ENCODE assay signal across 11 mouse cellular contexts in genomic region chr8:84585311-84585710, GRCm38 (mm10).
DNase-seq lines count a peak whose midpoint lies in the region; ATAC-seq and TF ChIP-seq lines count a peak whose summit lies in the region.
"Had no signal": no experiment of that assay in that cellular context is flagged by ENCODE, and none has a peak within 500 bp of the region (broad histone marks: within the 10 kb centered on the region; RNA-seq: fewer than 3 reads in every experiment).

No protein-coding gene starts in this region.

- H3K4me2 ChIP-seq in forebrain, postnatal 0 days (ENCODE audit: low read depth), result no peak overlapping the region
- no peak overlapping the region for H3K4me2 ChIP-seq in forebrain, embryonic 15.5 days (replicated peaks)

- H3K27ac ChIP-seq in forebrain, postnatal 0 days (ENCODE audit: low read depth, low read length), result no peak overlapping the region
- H3K27ac ChIP-seq in forebrain, embryonic 15.5 days (replicated peaks), result no peak overlapping the region
- H3K27ac ChIP-seq: midbrain, embryonic 10.5 days had no signal

- no peaks in the 10 kb centered on the region for H3K4me1 ChIP-seq in forebrain, postnatal 0 days (ENCODE audit: insufficient read depth)
- no peaks in the 10 kb centered on the region for H3K4me1 ChIP-seq in forebrain, embryonic 15.5 days
- H3K4me1 ChIP-seq in lung, adult 2 months (ENCODE audit: control insufficient read depth, insufficient read depth, low read length), result no peaks in the 10 kb centered on the region
- H3K4me1 ChIP-seq: midbrain, embryonic 10.5 days had no signal

- no peak for ATAC-seq in forebrain, postnatal 0 days
- no peak for ATAC-seq in forebrain, embryonic 15.5 days (replicated peaks)
- no peak for ATAC-seq in megakaryocyte-erythroid progenitor cell, adult 5-6 weeks (replicated peaks; ENCODE audit: low FRiP score, low TSS enrichment, poor library complexity, severe bottlenecking)
- ATAC-seq: intestine, embryonic 16.5 days had no signal

- WGBS in forebrain, postnatal 0 days, result 58% methylated on average over 1 of the region's 1 CpGs
- WGBS in forebrain, embryonic 15.5 days, result 31% methylated on average over 1 of the region's 1 CpGs
- whole genome bisulfite sequencing in lung, adult 2 months, result 29% methylated on average over 1 of the region's 1 CpGs

- H3K36me3 ChIP-seq in forebrain, postnatal 0 days (ENCODE audit: insufficient read depth), result peaks cover 41% of the 10 kb centered on the region
- H3K36me3 ChIP-seq in forebrain, embryonic 15.5 days, result no peaks in the 10 kb centered on the region

- H3K4me3 ChIP-seq in forebrain, postnatal 0 days (ENCODE audit: low read depth, low read length), result no peak overlapping the region
- H3K4me3 ChIP-seq in forebrain, embryonic 15.5 days, result no peak overlapping the region
- H3K4me3 ChIP-seq in lung, adult 2 months (replicated peaks; ENCODE audit: extremely low read depth, low read depth, low read length), result no peak overlapping the region
- H3K4me3 ChIP-seq: midbrain, embryonic 10.5 days had no signal

- peak; percentile 30 for TF ChIP-seq CTCF in forebrain, postnatal 0 days (IDR thresholded peaks at IDR 0.05; ENCODE audit: low read depth)
- TF ChIP-seq CTCF in lung, adult 2 months (IDR thresholded peaks at IDR 0.05; ENCODE audit: insufficient read depth, low read length), result peak; percentile 26; the same call in 1 of the 2 replicates
- peak; percentile 29; the same call in 1 of the 2 replicates for TF ChIP-seq CTCF in brain, embryonic 14.5 days (IDR thresholded peaks at IDR 0.05; ENCODE audit: borderline replicate concordance, extremely low read depth, insufficient read depth, insufficient read length)

- TF ChIP-seq POLR2A in lung, adult 2 months (IDR thresholded peaks at IDR 0.05; ENCODE audit: borderline replicate concordance, extremely low read depth, low read depth, low read length), result no peak
- no peak for TF ChIP-seq POLR2A in brain, embryonic 14.5 days (IDR thresholded peaks at IDR 0.05; ENCODE audit: borderline replicate concordance, extremely low read depth, insufficient read depth, insufficient read length, poor library complexity, severe bottlenecking)

- H3K27me3 ChIP-seq in forebrain, postnatal 0 days (ENCODE audit: insufficient read depth, low read length), result no peaks in the 10 kb centered on the region
- H3K27me3 ChIP-seq in forebrain, embryonic 15.5 days, result no peaks in the 10 kb centered on the region

- no peak overlapping the region for H3K9ac ChIP-seq in forebrain, postnatal 0 days
- H3K9ac ChIP-seq in forebrain, embryonic 15.5 days (replicated peaks), result no peak overlapping the region

- no peaks in the 10 kb centered on the region for H3K9me3 ChIP-seq in forebrain, postnatal 0 days (ENCODE audit: low read length)
- no peaks in the 10 kb centered on the region for H3K9me3 ChIP-seq in forebrain, embryonic 15.5 days
- H3K9me3 ChIP-seq: midbrain, embryonic 10.5 days had no signal

- no peak for DNase-seq in forebrain, postnatal 0 days
- no peak for DNase-seq in lung, adult 2 months
- no peak for DNase-seq in lung, postnatal 25 days (ENCODE audit: low spot score)
- DNase-seq in B cell, adult 2 months, result peak; percentile 43 to 44
- DNase-seq in brain, embryonic 14.5 days (ENCODE audit: low read depth), result no peak
- DNase-seq in gastrocnemius, postnatal 4 days (ENCODE audit: low spot score in 2 of 2), result no peak
- DNase-seq: adrenal gland, adult 8-10 months had no signal

Comparison
In these comparisons a context has a peak if more than half of its experiments do, and no peak if none do; other contexts are left out.
1. DNase-seq: peak in B cell, adult 2 months (2 of 2); none in forebrain, postnatal 0 days (single experiment), lung, adult 2 months (single experiment), lung, postnatal 25 days (single experiment), brain, embryonic 14.5 days (single experiment) and gastrocnemius, postnatal 4 days (0 of 2).
2. Peak in every context shown above with its lines, with median percentiles within 50 percentile points of each other: CTCF ChIP-seq.